Mouse (Mus musculus): ENCODE measurements at regions not wholly inside any gene's neighbourhood (a gene's known extent, or its start where the extent isn't known, plus 50 kb on each side); places are given as distances from the start of the nearest gene placed in this dataset.

DNA sequence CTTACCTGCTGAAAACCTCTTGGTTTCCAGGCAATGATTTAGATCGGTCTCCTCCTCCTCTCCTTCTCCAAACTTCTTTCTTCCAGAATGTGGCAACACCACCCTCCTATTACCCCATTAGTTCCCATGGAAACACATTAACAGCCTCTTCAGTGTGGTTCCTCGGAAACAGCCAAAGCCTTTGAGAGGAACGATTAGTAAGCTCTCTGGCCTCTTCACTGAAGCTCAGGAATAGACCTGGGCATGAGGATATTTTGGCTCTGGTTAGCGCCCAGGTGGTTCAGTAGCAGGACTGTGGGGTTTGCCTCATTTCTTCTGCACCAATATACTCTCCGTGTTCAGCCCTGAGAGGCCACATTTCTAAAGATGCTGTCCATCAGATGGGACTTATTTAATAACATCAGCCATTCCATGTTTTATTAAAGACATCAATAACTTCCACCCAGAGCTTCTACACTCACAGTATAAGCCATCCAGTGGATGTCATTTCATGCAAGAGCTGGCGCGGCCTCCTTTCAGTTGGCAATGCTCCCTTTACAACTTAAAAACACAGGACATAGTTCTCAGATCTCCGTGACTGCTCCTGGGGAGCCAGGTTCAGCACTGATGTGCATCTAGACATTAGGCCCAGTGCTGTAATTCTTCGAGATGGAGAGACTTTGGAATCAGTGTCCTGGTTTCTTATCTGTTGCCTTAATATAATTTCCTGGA, 52.9 kb upstream of the Tcl1b2 start:
- no peak for DNase-seq (ENCODE audit: low spot score in 2 of 2)

DNA sequence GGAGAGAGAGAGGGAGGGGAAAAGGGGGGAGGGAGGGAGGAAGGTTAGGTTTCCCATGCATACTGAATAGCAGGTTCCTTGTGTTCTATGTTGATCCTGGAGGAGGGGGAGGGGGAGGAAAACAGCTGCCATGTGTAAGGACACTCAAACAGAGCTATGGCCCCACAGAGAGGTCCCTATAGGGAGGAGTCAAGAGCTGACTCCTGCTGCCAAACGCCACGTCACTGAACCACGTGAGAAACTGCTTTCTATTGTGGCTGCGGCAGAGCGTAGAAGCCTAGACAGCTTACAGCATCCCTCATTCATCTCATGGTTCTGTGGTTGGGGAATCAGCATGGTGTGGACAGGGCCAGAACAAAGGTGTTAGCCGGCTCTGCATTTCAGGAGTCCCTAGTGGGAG, 52.3 kb upstream of the Tcl1b2 start:
- peak in 1 of 2 experiments; percentile 21 for DNase-seq (ENCODE audit: low spot score in 2 of 2)

All from cerebellum, postnatal 4 days (tissue).